8 mouse cellular contexts compared by ENCODE assay signal in genomic region chr17:47508012-47508608, GRCm38 (mm10). TPM values are rescaled to one million over a fixed set of nuclear protein-coding genes. Genes with fewer than 3 reads are reported as not detected.
DNase-seq lines count a peak whose midpoint lies in the region; ATAC-seq and TF ChIP-seq lines count a peak whose summit lies in the region.

No protein-coding gene starts in this region.

- peak overlapping the region; percentile 47 for H3K4me2 ChIP-seq in lung, embryonic 14.5 days

- no peak overlapping the region for H3K9ac ChIP-seq in lung, embryonic 14.5 days

- WGBS in lung, embryonic 14.5 days = 7% methylated on average over 12 of the region's 12 CpGs

- peak; percentile 62 for ATAC-seq in activated CD4-positive, CD25-positive, alpha-beta regulatory T cell, adult 4 months
- ATAC-seq in lung, embryonic 14.5 days (ENCODE audit: insufficient read depth) = peak; percentile 71

- peaks cover 17% of the 10 kb centered on the region for H3K4me1 ChIP-seq in lung, embryonic 14.5 days (ENCODE audit: insufficient read depth)

- H3K27ac ChIP-seq in lung, embryonic 14.5 days (ENCODE audit: low read depth) = peak overlapping the region; percentile 37

- no peaks in the 10 kb centered on the region for H3K9me3 ChIP-seq in lung, embryonic 14.5 days (ENCODE audit: low read depth, low read length)

- no peaks in the 10 kb centered on the region for H3K27me3 ChIP-seq in lung, embryonic 14.5 days (ENCODE audit: insufficient read depth, low read length)

- no peak overlapping the region for H3K4me3 ChIP-seq in lung, embryonic 14.5 days (ENCODE audit: low read depth, low read length)

- intact Hi-C loops in heart, postnatal 25 days (cut with DNase I) = no loop called here

- DNase-seq in CD4-positive helper T cell, adult 2 months (ENCODE audit: low read depth, low spot score) = peak; percentile 98
- DNase-seq in fat pad, adult 2 months (ENCODE audit: extremely low read depth, low read depth, low spot score) = peak; percentile 95
- DNase-seq in heart, postnatal 25 days (ENCODE audit: low spot score) = peak; percentile 97
- DNase-seq in layer of hippocampus, adult 8-10 months (ENCODE audit: low spot score in 2 of 2) = peak; percentile 81 to 87
- DNase-seq in lung, embryonic 14.5 days = peak; percentile 98
- DNase-seq in right cerebral cortex, postnatal 4 days = peak; percentile 38
- peak; percentile 80 for DNase-seq in yolk sac, embryonic 10.5 days (ENCODE audit: low spot score)

- TF ChIP-seq CTCF in lung, embryonic 14.5 days (IDR thresholded peaks at IDR 0.05; ENCODE audit: low read depth) = no peak

- no peaks in the 10 kb centered on the region for H3K36me3 ChIP-seq in lung, embryonic 14.5 days (ENCODE audit: insufficient read depth)

RNA-seq across cellular contexts. Expression of gene Ccnd3, which starts 3.3 kb away (rescaled TPM):
- polyA plus RNA-seq in activated CD4-positive, CD25-positive, alpha-beta regulatory T cell, adult 4 months (2017; shearing (Covaris generic)) = 100 to 1,000 TPM; 133 to 141 TPM
- total RNA-seq in heart, postnatal 25 days (2021) = 10 to 100 TPM; 75.6 to 87.9 TPM
- 10 to 100 TPM; 38.4 to 45.2 (median 38.8) TPM for total RNA-seq in layer of hippocampus, adult 8-10 months (2022)
- 289 and 308 TPM in 2 replicates for polyA plus RNA-seq in lung, embryonic 14.5 days (2014; fragmentation: Nextera tagmentation; extraction: Ambion mirVana)

RNA-seq across cellular contexts. Expression of gene Taf8, which starts 6.0 kb away (rescaled TPM):
- 10 to 100 TPM; 51.5 to 61.3 TPM for polyA plus RNA-seq in activated CD4-positive, CD25-positive, alpha-beta regulatory T cell, adult 4 months (2017; shearing (Covaris generic))
- total RNA-seq in heart, postnatal 25 days (2021) = 10 to 100 TPM in 1 of 2 experiments, 1 to 10 TPM in 1; 10.0 to 11.4 TPM
- total RNA-seq in layer of hippocampus, adult 8-10 months (2022) = 10 to 100 TPM; 18.4 to 25.0 (median 23.4) TPM
- 22.1 and 26.8 TPM in 2 replicates for polyA plus RNA-seq in lung, embryonic 14.5 days (2014; fragmentation: Nextera tagmentation; extraction: Ambion mirVana)

Comparison
In these comparisons a context has a peak if more than half of its experiments do, and no peak if none do; other contexts are left out.
1. DNase-seq: peak in every context shown above with its lines; median percentile 98 in CD4-positive helper T cell, adult 2 months; 98 in lung, embryonic 14.5 days; 97 in heart, postnatal 25 days; 95 in fat pad, adult 2 months; 84 in layer of hippocampus, adult 8-10 months; 80 in yolk sac, embryonic 10.5 days; 38 in right cerebral cortex, postnatal 4 days.